Mouse (Mus musculus): ENCODE measurements at regions not wholly inside any gene's neighbourhood (a gene's known extent, or its start where the extent isn't known, plus 50 kb on each side); places are given as distances from the start of the nearest gene placed in this dataset.

DNA sequence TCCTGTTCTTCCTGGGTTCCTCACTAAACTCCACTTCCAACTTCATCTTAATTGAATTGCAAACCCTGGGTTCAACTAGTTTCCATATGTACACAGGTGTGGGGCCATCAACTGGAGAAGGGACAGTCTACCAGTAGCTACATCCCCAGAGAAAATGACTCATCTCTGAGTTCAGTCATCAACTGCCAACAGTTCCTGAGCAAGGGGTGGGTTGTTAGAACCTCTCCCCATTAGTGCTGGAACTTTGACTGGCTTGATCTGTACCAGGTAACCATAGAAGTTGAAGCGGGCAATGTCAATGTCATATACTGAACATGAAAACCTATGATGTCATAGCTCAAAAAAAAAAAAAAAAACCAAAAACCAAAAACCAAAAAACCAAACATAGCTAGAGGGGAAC lies 69.8 kb downstream of the Gm21750 start:
- no peak for TF ChIP-seq GATA4 (IDR thresholded peaks at IDR 0.05; ENCODE audit: insufficient replicate concordance, low read length)

GRCm38 (mm10) chr14:73732161-73732560 lies 71.1 kb downstream of the Gm21750 start:
- TF ChIP-seq GATA4 (IDR thresholded peaks at IDR 0.05; ENCODE audit: insufficient replicate concordance, low read length) = no peak

DNA sequence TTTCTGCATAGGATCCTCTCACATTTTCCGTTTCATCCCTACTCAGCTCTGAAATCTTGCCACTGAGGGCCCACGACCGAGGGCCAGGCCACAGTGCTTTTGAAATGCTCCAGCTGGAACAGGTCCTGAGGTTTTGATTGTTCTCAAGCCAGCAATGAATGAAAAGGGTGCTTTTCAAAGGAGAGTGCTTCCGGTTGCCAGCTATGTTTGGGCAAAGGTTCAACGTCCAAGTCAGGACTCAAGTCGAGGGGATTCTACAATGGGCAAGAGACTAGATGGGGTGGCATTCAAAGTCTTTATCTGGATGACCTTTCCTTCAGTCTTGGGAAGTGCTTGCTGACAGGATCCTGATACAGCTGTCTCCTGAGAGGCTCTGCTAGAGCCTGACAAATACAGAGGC lies 89.8 kb downstream of the Gm21750 start:
- TF ChIP-seq GATA4 (IDR thresholded peaks at IDR 0.05; ENCODE audit: insufficient replicate concordance, low read length) = no peak

DNA sequence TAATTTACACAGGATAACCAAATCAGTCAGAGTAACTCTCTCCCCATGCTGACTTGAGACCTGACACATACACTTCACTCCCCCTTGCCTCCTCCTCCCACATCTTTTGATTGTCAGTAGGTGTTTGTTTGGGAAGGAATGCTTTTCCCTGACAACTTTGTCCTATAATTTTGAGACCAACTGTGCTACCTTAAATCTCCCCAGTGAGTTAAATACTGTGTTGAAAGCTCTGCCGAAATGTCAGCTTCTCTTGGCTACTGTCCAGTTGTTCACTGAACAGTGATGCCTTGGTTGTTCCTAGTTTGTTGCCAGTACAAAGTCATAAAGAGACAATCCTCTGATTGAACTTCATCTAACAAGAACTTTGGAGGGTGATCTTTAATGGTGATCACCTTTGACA lies 99.0 kb downstream of the Gm21750 start:
- TF ChIP-seq GATA4 (IDR thresholded peaks at IDR 0.05; ENCODE audit: insufficient replicate concordance, low read length) = no peak

GRCm38 (mm10) chr14:73772964-73773363 lies 111.9 kb downstream of the Gm21750 start:
- TF ChIP-seq GATA4 (IDR thresholded peaks at IDR 0.05; ENCODE audit: insufficient replicate concordance, low read length) = no peak

DNA sequence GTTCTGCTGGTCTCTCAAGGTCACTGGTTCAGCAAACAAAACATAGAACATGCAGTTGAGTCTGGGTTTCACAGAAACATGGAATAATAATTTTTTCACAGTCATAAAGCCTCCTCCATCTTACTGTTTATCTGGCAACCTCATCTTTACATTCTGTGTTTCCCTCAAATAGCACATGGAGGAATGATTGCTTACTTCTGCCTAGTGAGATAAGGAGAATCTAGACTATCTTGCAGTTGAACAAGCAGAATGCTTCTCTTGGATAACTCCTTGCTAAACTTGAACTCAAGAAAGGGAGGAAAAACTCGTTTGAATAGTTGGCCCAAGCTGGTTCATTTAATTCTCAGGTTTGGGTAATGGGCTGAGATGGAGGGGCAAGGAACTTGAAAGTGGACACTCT lies 112.8 kb downstream of the Gm21750 start:
- no peak for TF ChIP-seq GATA4 (IDR thresholded peaks at IDR 0.05; ENCODE audit: insufficient replicate concordance, low read length)

DNA sequence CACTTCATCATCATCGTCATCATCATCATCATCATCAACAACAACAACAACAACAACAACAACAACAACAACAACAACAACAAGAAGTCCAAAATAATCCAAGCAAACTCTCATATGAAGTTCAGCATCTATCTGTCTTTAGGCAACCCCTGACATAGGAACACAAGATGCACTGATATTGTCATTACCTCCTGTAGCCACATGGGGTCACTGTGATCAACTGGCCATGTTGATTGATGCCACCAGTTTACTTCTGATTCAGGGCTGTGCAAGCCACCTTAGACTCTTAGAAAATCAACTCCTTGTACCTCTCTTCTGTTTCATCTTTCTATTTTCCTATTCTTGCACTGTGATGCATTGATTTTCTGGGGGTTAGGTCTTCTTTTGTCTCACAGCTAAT lies 115.0 kb downstream of the Gm21750 start:
- no peak for TF ChIP-seq GATA4 (IDR thresholded peaks at IDR 0.05; ENCODE audit: insufficient replicate concordance, low read length)

DNA sequence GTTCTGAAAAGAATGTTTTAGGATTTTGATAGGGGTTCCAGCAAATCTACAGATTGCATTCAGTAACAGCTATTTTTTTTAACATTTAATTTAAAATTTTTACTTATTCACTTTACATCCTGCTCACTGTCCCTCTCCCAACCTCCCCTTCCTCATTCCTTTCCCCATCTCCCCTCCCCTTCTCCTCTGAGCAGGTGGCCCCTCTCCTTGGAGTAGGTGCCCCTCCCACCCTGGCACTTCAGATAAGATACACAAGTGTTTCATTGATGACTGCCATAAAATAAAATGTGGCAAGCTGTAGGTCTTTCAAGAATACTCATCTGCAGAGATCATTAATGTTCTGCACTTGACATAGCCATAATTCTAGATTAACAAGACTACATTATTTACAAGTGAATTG lies 146.1 kb downstream of the Gm21750 start:
- TF ChIP-seq GATA4 (IDR thresholded peaks at IDR 0.05; ENCODE audit: insufficient replicate concordance, low read length) = no peak

- peak; percentile 80 for TF ChIP-seq GATA4 (IDR thresholded peaks at IDR 0.05; ENCODE audit: insufficient replicate concordance, low read length)
These were observed 177.9 kb downstream of the Gm21750 start for GRCm38 (mm10) chr14:73838890-73839289.

DNA sequence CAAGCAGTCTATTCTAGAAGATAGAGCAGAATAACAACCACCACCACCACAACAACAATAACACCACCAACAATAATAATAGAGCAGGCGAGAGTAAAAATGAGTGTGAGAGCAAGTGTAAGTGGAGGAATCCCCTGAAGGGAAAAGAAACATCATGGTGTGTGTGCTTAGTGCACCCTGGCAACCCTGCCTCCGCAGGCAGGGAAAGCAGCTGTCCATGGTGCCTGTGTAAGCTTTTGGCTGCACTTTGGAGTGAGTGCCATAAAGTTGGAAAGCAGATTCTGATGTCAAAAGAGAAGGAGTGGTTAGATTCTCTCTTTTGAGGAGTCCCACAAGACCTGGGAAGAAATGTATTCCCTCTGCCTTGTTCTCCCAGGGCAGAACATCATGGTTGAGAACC lies 200.8 kb downstream of the Gm21750 start:
- no peak for TF ChIP-seq GATA4 (IDR thresholded peaks at IDR 0.05; ENCODE audit: insufficient replicate concordance, low read length)

- no peak for TF ChIP-seq GATA4 (IDR thresholded peaks at IDR 0.05; ENCODE audit: insufficient replicate concordance, low read length)
These were observed 213.3 kb downstream of the Gm21750 start for GRCm38 (mm10) chr14:73874337-73874736.

GRCm38 (mm10) chr14:73875916-73876315 lies 214.9 kb downstream of the Gm21750 start:
- no peak for TF ChIP-seq GATA4 (IDR thresholded peaks at IDR 0.05; ENCODE audit: insufficient replicate concordance, low read length)

DNA sequence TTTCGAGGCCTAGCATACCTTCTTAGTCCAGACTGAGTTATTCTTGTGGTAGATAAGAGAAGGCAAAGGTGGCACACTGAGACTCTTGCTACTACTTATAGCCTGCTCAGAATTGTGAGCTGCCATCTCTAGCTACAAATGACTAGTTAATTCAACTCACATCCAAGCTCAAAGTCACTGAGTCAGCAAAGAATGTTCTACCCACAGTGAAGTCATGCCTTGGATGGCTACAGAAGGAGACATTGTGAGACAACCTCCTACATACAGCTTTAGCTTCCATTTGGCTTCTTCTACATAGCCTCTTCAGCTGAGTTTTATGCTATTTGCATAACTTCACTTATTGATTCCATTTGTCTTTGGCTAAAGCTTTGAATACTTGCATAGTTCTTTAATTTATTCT lies 217.2 kb downstream of the Gm21750 start:
- no peak for TF ChIP-seq GATA4 (IDR thresholded peaks at IDR 0.05; ENCODE audit: insufficient replicate concordance, low read length)

DNA sequence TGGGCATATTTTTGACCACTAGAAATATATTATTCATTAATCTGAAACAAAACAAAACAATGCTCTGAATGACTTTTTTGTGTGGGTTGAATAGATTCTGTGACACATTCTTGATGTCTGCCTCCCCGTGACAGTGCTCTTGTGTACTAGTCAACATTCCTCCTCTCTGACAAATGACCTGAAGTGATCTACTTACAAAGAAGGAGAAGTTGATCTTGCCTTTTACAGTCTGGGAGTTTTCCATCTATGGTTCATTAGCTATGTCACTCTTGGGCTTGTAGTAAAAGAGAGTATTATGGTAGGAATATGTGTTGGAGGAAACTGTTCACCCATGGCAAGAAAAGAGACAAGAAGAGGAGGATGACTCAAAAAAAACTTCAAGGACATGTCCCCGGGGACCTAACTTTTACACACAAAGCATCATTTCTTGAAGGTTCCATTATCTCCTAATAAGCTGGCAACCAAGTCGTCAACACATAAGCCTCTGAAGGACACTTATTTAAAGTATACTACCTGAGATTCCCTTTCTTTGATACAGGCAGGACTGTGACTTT lies 217.9 kb downstream of the Gm21750 start:
- TF ChIP-seq GATA4 (IDR thresholded peaks at IDR 0.05; ENCODE audit: insufficient replicate concordance, low read length) = no peak

DNA sequence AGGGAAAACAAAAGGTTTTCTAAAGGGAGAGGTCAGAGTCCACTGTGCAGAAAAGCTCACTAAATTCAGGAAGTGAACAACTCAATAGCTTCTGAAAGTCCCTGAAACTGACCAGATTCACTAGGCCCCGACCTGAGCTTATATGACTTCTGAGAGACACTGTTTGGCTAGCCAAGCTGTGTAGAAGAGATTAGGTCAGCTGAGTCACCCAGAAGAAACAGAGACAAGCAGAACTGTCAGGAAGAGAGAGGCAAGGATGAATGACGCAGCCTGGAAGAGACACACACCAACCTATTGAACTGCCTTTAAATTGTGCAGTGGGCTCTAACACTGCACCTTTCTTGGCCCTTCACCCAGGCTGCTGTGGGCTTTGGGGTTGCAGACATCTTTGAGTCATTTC lies 230.4 kb downstream of the Gm21750 start:
- no peak for TF ChIP-seq GATA4 (IDR thresholded peaks at IDR 0.05; ENCODE audit: insufficient replicate concordance, low read length)

DNA sequence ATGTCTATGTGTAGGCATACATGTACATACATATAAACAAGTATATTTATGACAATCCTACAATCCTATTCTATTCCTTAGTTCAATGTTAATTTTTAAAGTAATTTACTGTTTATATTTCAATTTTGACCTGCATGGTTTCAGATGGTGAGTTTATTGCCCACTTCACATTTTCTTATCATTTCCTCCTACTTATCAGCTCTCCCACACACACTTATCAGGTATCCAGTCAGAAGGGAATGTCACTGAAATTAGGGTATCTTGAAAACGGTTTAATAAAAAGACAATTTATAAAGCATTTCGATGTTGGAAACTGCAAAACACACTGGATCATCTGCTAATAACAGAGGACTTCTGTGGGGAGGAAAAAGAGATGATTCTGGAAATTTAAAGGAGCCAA lies 233.8 kb downstream of the Gm21750 start:
- TF ChIP-seq GATA4 (IDR thresholded peaks at IDR 0.05; ENCODE audit: insufficient replicate concordance, low read length) = no peak

- no peak for TF ChIP-seq GATA4 (IDR thresholded peaks at IDR 0.05; ENCODE audit: insufficient replicate concordance, low read length)
These were observed 234.2 kb downstream of the Gm21750 start for GRCm38 (mm10) chr14:73895266-73895665.

GRCm38 (mm10) chr14:73899078-73899477 lies 238.1 kb downstream of the Gm21750 start:
- TF ChIP-seq GATA4 (IDR thresholded peaks at IDR 0.05; ENCODE audit: insufficient replicate concordance, low read length) = no peak
